Mouse (Mus musculus) left cerebral cortex, adult 2 months (tissue): ENCODE measurements around the gene Lag3. TPM values are rescaled to one million over a fixed set of nuclear protein-coding genes. Genes with fewer than 3 reads are reported as not detected.

ENCODE experiments used
- DNase-seq, 2 experiments: peaks; one replicate each; pipeline ENCODE4 v3.0.0; 2021 to 2022; ENCODE audit warnings: low spot score in 2 of 2, mixed read lengths in 1 of 2; ENCODE audit errors: extremely low spot score in 1 of 2
- H3K27ac ChIP-seq: fragments of 200-600 bp; 2 replicates; pipeline ENCODE4 v1.8.1; 2022
- H3K4me3 ChIP-seq: fragments of 200-600 bp; 2 replicates; pipeline ENCODE4 v1.8.1; 2022
- CTCF ChIP-seq: fragments of 200-600 bp; IDR thresholded peaks from 2 replicates; pipeline ENCODE4 v1.8.1; 2022; ENCODE audit warnings: antibody characterized with exemption, mild to moderate bottlenecking, moderate library complexity
- intact Hi-C: fragments of 180-260 bp; cut with DNase I; formaldehyde crosslinking; loops from one replicate; pipeline ENCODE4 v1.15.1; 2025
- total RNA-seq, 2 experiments: library from RNA; stranded (reverse); gene quantifications; 2 replicates each; pipeline ENCODE4 v1.2.3; 2021

The Lag3 gene
- total RNA-seq, 2 experiments from 2014 or later, result 2.1 to 3.1 TPM

DNA sequence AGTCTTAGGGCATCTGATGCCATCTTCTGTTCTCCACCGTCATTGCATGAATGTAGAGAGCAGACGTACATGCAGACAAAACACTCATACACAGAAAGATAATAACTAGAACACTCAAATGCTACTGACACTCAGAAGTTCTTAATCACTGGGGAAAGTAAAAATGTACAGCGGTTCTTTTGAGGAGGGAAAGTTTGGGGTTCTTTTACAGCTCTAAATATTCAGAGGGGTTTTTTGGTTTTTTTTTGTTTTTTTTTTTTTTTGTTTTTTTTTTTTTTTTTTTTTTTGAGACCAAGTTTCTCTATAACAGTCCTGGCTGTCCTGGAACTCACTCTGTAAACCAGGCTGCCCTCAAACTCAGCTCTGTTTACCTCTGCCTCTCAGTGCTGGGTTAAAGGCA is 21.6 kb upstream of the Lag3 start:
- DNase-seq, result no peak
- Histone ChIP-seq H3K27ac (no peak overlapping the region), H3K4me3 (no peak overlapping the region)
- no peak for TF ChIP-seq CTCF
- intact Hi-C loops, result loop anchor here (5.0 kb wide), 1 partner anchor 154 kb away; no protein-coding TSS in a partner anchor

DNA sequence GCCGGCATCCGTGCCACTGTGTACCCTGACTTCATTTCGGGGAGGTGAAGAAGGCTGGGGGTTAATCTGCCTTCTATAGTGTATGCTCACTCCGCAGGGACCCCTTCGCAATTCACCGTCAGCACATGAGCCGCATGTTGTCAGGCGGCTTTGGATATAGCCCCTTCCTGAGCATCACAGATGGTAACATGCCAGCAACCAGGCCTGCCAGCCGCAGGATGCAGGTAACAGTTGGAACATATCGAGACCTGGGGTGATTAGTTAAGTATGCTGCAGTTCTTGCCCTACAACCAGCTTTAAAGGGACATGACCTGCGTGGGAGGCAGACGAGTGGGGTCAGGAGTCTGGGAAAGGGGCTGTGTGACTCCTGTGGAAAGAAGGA is 20.8 kb upstream of the Lag3 start:
- peak overlapping the region; percentile 98 for H3K4me3 ChIP-seq
- intact Hi-C loops, result loop anchor here (5.0 kb wide), 1 partner anchor 155 kb away; no protein-coding TSS in a partner anchor
- peak overlapping the region; percentile 91 for H3K27ac ChIP-seq
- TF ChIP-seq CTCF, result no peak
- DNase-seq, result no peak

DNA sequence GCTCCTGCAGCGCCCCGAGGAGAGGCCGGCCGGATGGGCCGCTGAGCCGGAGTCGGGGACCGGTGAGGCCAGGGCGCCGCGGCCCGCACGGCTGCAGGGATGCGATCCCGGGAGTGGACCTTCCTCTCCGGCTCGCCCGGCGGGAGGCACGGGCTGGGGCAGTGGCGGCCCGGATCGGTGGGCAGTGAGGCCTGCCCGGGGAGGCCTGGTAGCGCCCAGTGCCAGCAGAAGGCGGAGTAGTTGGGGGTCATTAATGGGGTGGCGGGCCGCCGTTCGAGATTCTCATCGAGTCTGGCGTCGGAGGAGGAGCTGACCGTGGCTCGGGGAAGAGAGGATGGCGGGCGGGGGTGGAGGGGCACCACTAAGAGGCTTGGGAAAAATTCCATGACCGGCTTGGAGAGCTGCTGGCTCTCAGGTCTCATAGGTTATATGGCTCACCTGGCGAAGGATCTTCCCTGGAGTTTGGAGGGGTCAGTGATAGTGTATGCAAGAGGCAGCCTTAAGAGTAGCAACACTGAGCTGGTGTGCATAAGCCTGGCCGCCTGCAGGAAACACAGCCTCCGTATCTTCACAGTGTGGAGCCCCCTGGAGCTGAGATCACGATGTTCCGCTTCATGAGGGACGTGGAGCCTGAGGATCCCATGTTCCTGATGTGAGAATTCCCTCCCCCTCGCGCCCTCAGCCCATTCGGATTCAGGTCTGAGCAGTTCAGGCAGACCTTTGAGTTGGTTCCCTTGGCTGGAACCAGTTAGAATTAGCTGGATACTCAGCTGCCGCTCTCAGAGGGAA is 20.2 kb upstream of the Lag3 start:
- peak in 1 of 2 experiments; percentile 49 for DNase-seq
- peak; percentile 17; the same call in 1 of the 2 replicates for TF ChIP-seq CTCF
- intact Hi-C loops, result loop anchor here (1.0 to 5.0 kb wide), 4 partner anchors 13 to 156 kb away; partner anchors contain the start of genes Cops7a and Pianp
- peak overlapping the region; percentile 98 for H3K4me3 ChIP-seq
- peak overlapping the region; percentile 91 for H3K27ac ChIP-seq

DNA sequence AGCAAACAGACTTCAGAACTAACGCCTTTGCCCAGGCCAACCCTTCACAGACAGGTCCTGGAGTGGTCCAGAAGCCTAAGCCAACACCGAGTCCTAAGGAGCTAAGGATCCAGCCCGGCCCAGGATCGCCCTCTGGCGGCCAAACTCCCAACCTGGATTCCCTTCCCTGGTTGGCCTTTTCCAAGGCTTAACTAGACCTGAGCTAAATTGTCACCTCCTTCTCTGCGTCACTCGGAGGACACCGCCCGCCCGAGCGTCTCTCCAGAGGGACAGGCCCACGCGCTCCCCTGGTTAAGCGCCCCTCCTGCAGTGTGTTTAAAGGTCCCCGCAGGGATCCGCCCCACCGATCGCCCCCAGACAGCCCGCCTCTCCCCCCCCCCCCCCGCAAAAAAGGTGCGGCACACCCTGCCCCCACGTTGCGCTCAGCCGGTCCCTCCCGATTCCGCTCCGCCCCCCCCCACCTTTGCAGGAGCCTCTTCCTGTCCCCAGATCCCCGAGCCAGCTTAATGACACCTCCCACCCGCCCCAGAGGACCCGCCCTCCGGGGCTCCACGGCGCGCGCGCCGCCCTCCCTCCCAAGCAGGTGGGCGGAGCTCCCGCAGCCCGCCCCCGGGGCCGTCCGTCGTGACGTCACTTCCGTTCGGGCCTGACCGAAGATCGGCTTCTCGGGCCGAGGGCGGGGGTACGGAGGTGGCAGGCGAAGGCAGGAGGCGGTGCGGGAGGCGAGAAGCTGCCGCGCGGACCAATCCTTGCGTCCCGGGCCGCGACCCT is 19.4 kb upstream of the Lag3 start, which contains the start of gene Mlf2:
Gene Mlf2 (plus strand): TSS at position 633 of the 771 bp plus-strand sequence.
- peak within 1 kb of the TSS; percentile 91 for H3K27ac ChIP-seq
- intact Hi-C loops, result loop anchor here (1.0 to 5.0 kb wide), 6 partner anchors 13 to 156 kb away; partner anchors contain the start of genes Cops7a and Pianp
- peak; percentile 98 for TF ChIP-seq CTCF
- DNase-seq, result peak; percentile 99
- H3K4me3 ChIP-seq, result peak within 1 kb of the TSS; percentile 98

DNA sequence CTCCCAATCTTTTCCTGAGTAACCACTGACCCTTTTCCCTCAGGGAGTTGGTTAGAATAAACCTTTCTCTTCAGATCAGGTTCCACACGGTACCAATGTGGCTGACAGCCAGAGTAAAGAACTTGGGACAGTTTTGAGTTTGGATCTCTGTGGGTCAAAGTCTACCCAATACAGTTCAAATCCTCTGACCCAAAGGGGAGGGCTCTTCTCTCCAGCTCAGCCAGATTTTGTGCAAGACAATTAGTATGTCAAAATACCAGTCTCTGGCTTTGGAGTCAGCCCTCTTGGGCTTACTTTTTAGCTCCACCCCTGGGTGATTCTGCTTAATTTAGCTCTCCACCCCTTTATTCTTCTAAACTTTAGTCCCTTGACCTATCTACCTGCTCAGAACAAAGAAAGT is 18.7 kb upstream of the Lag3 start:
- peak overlapping the region; percentile 98 for H3K4me3 ChIP-seq
- DNase-seq, result no peak
- no peak for TF ChIP-seq CTCF
- intact Hi-C loops, result loop anchor here (1.0 to 5.0 kb wide), 5 partner anchors 27 to 157 kb away; partner anchors contain the start of genes Cops7a and Pianp
- peak overlapping the region; percentile 91 for H3K27ac ChIP-seq

DNA sequence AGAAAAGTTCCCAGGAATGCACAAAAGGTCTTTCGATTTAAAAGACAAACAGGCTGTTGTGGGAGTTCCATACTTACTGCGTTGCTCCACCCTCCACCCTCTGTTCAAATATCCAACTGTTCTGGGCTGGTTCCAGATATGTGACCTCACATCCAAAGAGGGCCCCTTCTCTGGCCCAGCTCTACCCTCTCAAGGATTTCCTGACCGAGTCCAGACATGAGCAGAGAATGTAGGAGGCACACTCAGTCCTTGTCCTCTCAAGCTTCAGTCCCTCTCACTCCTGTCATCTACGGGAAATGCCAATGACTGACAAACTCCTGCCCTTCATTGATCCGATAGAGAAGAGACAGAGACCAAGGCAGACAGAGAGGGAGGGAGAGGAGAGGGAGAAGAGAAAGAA is 14.4 kb upstream of the Lag3 start:
- intact Hi-C loops, result no loop called here
- no peak overlapping the region for H3K27ac ChIP-seq
- DNase-seq, result no peak
- TF ChIP-seq CTCF, result no peak
- H3K4me3 ChIP-seq, result no peak overlapping the region

DNA sequence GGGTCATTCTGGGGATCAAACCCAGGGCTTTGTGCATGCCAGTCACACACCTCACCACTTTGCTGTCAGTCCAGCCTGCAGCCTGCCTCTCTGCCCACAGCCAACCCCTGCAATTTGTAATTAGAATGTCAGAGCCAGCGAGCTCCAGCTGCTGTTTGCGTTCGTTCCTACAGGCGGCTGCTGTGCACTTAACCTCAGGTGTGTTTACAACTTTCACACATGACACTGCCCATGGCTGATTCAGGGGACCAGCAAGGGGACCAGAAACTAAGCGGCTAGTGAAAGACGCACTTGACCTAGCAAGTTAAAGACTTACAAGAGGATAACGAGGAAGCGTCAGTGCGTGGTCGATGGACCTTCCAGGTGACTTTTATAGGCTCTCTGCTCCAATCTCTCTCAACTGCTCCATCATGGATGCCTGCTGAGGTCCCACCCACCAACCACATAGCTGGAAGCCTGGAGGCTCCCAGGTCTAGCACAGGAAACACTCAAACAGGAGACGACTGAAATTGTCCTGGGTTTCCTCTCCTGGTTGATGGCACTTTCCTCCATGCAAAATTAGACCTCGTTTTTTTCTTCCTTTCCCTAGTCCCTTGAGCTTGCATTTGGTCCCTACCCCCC is 13.8 kb upstream of the Lag3 start:
- no peak for DNase-seq
- Histone ChIP-seq H3K4me3 (no peak overlapping the region), H3K27ac (no peak overlapping the region)
- intact Hi-C loops, result no loop called here
- no peak for TF ChIP-seq CTCF

DNA sequence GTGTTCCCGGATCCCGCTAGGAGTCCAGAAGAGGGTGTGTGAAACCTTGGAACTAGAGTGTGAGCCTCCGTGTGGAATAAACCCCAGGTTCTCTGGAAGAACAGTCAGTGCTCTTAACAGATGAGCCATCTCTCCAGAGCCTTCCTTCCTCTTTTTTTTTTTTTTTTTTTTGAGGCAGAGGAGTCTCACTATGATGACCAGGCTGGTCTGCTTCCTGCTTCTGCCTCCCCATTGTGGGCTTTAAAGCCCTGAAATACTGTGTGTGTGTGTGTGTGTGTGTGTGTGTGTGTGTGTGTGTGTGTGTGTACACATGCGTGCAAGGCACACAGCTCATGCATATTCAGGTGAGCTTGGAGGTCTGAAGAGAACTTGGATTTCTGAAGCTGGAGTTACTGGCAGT is 10.0 kb upstream of the Lag3 start:
- peak overlapping the region; percentile 89 for H3K27ac ChIP-seq
- DNase-seq, result no peak
- intact Hi-C loops, result no loop called here

DNA sequence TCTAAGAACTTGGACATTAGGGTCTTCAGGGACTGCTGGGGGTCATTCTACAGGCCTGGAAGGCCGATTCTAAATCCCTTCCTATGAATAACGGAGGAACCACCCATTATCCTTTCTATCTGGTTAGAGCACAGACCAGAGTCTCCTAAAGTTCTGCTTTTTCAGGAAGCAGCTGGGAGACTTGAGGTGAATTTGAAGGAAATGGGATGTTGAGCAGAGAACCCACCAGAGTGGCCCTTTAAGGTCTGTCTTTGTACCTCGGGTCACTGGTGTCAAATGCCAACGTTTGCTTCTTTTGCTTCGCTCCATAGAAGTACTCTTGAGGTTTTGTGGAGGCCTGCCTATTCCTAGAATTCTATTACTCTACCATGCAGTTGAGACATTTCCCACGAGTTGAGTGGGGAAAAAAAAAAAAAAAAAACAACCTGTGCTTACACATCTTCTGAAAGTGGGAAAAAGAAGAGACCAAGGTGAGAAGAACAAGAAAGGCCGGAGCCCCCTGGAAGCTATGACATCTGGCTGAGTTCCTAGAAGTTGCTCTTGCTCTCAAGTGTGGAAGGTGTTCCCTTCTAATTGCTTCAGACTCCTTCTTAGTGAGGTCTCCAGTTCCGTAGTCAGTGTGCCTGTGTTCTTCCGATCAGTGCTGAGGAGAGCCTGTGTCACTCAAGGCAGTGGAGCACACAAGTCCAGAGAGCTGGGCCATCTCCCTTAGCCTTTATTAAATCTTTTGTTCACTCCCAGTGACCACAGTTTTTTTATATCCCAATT is 9.0 kb upstream of the Lag3 start:
- Histone ChIP-seq H3K4me3 (peak overlapping the region; percentile 42), H3K27ac (peak overlapping the region; percentile 89)
- intact Hi-C loops, result no loop called here
- no peak for TF ChIP-seq CTCF
- no peak for DNase-seq

More for the DNA sequence above, 10.0 kb upstream of the Lag3 start:
- H3K4me3 ChIP-seq, result no peak overlapping the region
- TF ChIP-seq CTCF, result no peak

DNA sequence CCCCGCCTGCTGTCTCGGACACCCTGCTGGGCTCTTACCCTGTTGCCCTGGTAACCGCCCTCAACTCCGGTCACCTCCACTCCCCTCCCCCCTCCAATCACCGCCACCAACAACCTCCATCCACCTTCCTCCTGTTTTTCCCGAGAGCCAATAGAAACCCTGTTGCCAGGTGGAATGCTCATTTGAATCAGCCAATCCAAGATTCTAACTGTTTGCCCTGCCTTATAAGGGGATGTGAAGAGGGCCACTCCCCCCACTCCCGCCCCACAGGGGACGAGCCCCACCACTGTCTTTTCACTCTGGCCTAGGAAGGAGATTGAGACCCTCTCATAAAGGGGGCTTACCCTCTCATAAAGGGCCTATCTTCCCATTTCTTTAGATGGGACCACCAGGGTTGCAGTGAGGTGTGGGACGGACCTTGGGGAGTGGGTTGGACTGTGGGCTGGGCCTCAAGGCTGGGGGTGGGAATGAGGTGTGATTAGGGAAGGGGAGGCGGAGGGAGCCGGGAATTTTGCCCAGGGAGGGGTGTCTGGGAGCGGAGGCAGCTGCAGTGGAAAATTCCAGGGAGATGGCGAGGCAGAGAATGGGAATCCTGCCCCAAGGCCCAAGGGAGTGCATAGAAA is 8.3 kb upstream of the Lag3 start, which contains the start of gene Ptms:
Gene Ptms (minus strand): TSS at position 409 of the 623 bp plus-strand sequence.
- intact Hi-C loops, result loop anchor here (5.0 kb wide), 1 partner anchor 167 kb away; no protein-coding TSS in a partner anchor
- TF ChIP-seq CTCF, result no peak
- DNase-seq, result peak; percentile 87 to 92

More for the DNA sequence above, 8.3 kb upstream of the Lag3 start, which contains the start of gene Ptms:
- peak within 1 kb of the TSS; percentile 89 for H3K27ac ChIP-seq
- peak within 1 kb of the TSS; percentile 42 for H3K4me3 ChIP-seq
